Mouse (Mus musculus) adrenal gland, postnatal 4 days (tissue): Measurements from ENCODE around the gene Ppp1r32. TPM values are rescaled to one million over a fixed set of nuclear protein-coding genes. Genes with fewer than 3 reads are reported as not detected.

Experiments
- DNase-seq, 2 experiments: peaks; one replicate each; pipeline ENCODE4 v3.0.0; 2021 to 2022; ENCODE audit warnings: low spot score in 2 of 2, mixed read lengths in 2 of 2
- long read RNA-seq, 2 experiments: library from polyadenylated mRNA; stranded (forward); transcript quantifications; one replicate each; pipeline ENCODE4 v2.0.0; 2021
- total RNA-seq, 2 experiments: library from RNA; stranded (reverse); gene quantifications; 2 replicates each; pipeline ENCODE4 v1.2.3; 2021

Ppp1r32 gene
- 1 to 10 TPM in 1 of 2 experiments, under 1 TPM in 1; 0.87 to 1.9 TPM for total RNA-seq
- long read RNA-seq, experiment 1, partial matches to known transcripts = 0 of 1 reads
- long read RNA-seq, experiment 1, other reads (novel, unspliced or antisense) = 1 of 1 reads
- long read RNA-seq, experiment 2 = 0 reads

GRCm38 (mm10) chr19:10482703-10483102 lies at the start of gene Ppp1r32:
TSS of gene Ppp1r32 (minus strand) at chr19:10482928.
- no peak for DNase-seq

GRCm38 (mm10) chr19:10530082-10530481 lies 47.4 kb upstream of the Ppp1r32 start:
- DNase-seq = no peak

GRCm38 (mm10) chr19:10525910-10526309 lies 43.2 kb upstream of the Ppp1r32 start, which contains the start of gene Sdhaf2:
TSS of gene Sdhaf2 (minus strand) at chr19:10526142.
- no peak for DNase-seq

- peak; percentile 67 to 82 for DNase-seq
These were observed 42.6 kb upstream of the Ppp1r32 start, which contains the start of gene Cpsf7 for GRCm38 (mm10) chr19:10525106-10525901. TSS of gene Cpsf7 (plus strand) at chr19:10525266.

GRCm38 (mm10) chr19:10524784-10525105 lies 42.0 kb upstream of the Ppp1r32 start:
- DNase-seq = no peak

GRCm38 (mm10) chr19:10523483-10524080 lies 40.9 kb upstream of the Ppp1r32 start:
- no peak for DNase-seq

- no peak for DNase-seq
These were observed 39.2 kb upstream of the Ppp1r32 start for GRCm38 (mm10) chr19:10521926-10522325.

GRCm38 (mm10) chr19:10520355-10520754 lies 37.6 kb upstream of the Ppp1r32 start:
- no peak for DNase-seq

- DNase-seq = no peak
These were observed 28.1 kb upstream of the Ppp1r32 start for GRCm38 (mm10) chr19:10510759-10511330.

GRCm38 (mm10) chr19:10502571-10502970 lies 19.8 kb upstream of the Ppp1r32 start:
- DNase-seq = no peak

GRCm38 (mm10) chr19:10500581-10500980 lies 17.9 kb upstream of the Ppp1r32 start:
- DNase-seq = no peak

- DNase-seq = no peak
These were observed 14.9 kb upstream of the Ppp1r32 start for GRCm38 (mm10) chr19:10497512-10498160.

- no peak for DNase-seq
These were observed 14.2 kb upstream of the Ppp1r32 start for GRCm38 (mm10) chr19:10496976-10497375.

GRCm38 (mm10) chr19:10495670-10496069 lies 12.9 kb upstream of the Ppp1r32 start:
- DNase-seq = no peak

- no peak for DNase-seq
These were observed 3.6 kb upstream of the Ppp1r32 start for GRCm38 (mm10) chr19:10486264-10486738.

- DNase-seq = no peak
These were observed 3.2 kb downstream of the Ppp1r32 start for GRCm38 (mm10) chr19:10479541-10479940.

- no peak for DNase-seq
These were observed 8.9 kb downstream of the Ppp1r32 start for GRCm38 (mm10) chr19:10473779-10474178.

- no peak for DNase-seq
These were observed 9.8 kb downstream of the Ppp1r32 start for GRCm38 (mm10) chr19:10472958-10473357.

- DNase-seq = no peak
These were observed 13.5 kb downstream of the Ppp1r32 start for GRCm38 (mm10) chr19:10469171-10469658.

GRCm38 (mm10) chr19:10464427-10464826 lies 18.3 kb downstream of the Ppp1r32 start:
- no peak for DNase-seq

- DNase-seq = no peak
These were observed 21.1 kb downstream of the Ppp1r32 start for GRCm38 (mm10) chr19:10461584-10461983.
